Mouse (Mus musculus) ES-Bruce4 (cell line): ENCODE results near the gene Gatad1.

Experiments used
- CTCF ChIP-seq: IDR thresholded peaks from one replicate; pipeline ENCODE4 v1.8.1; 2011; ENCODE audit warnings: low read depth, low read length
- EP300 ChIP-seq: IDR thresholded peaks from 2 replicates; pipeline ENCODE4 v1.6.1; 2011; ENCODE audit warnings: low read depth, low read length; ENCODE audit not compliant: insufficient read depth
- POLR2A ChIP-seq: IDR thresholded peaks from one replicate; pipeline ENCODE4 v1.8.1; 2011; ENCODE audit warnings: low read length; ENCODE audit not compliant: insufficient read depth

DNA sequence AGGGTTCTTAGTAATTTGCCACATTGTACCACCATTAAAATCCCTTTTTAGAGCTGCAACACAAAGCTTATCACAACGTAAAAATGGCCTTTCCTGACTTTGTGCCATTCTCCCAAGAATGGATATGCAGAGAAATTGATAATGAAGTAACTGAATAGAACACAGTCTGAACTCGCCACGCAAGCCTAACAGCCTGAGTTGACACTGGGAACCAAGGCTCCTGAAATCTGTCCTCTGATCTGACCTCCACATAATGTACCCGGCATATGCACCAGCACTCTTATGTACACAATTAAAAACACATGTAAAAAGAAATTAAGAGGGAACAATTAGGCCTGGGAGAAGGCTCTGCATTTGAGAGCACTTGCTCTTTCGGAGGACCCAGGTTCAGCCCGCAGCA lies 11.7 kb downstream of the Gatad1 start:
- TF ChIP-seq CTCF (no peak), EP300 (no peak), POLR2A (no peak)
